Mouse (Mus musculus) common myeloid progenitor, adult 5-6 weeks (primary cell): ENCODE data around the gene 1700093K21Rik. TPM values are rescaled to one million over a fixed set of nuclear protein-coding genes. Genes with fewer than 3 reads are reported as not detected.

Source experiments
- total RNA-seq: library from RNA; stranded (forward); fragments of 200-1000, 187-1606 nt; gene quantifications from 2 replicates; pipeline ENCODE4 v1.2.3, GENCODE M21; 2017

1700093K21Rik gene
- total RNA-seq, 1 experiment from 2014 or later, result not detected

Other genes with a start within 250 kb of the 1700093K21Rik start
- gene Usp34, start 214.3 kb downstream of the 1700093K21Rik start, total RNA-seq, result 67.6 and 81.4 TPM in 2 replicates
- 43.8 and 63.2 TPM in 2 replicates for gene Ahsa2, start 23.1 kb downstream of the 1700093K21Rik start, total RNA-seq
- 43.4 and 75.9 TPM in 2 replicates for gene 0610010F05Rik, start 112.5 kb upstream of the 1700093K21Rik start, total RNA-seq
- gene Pus10, start 144.5 kb upstream of the 1700093K21Rik start, total RNA-seq, result 44.6 and 73.4 TPM in 2 replicates
- 16.9 and 23.2 TPM in 2 replicates for gene Pex13, start 144.8 kb upstream of the 1700093K21Rik start, total RNA-seq
- gene Rel, start 249.8 kb upstream of the 1700093K21Rik start, total RNA-seq, result 12.0 and 17.2 TPM in 2 replicates